Mouse (Mus musculus): ENCODE data around the gene Rhox12. TPM values are rescaled to one million over a fixed set of nuclear protein-coding genes. Genes with fewer than 3 reads are reported as not detected.

Gene Rhox12
- total RNA-seq (2021): not detected in 2 replicates
- long read RNA-seq: 0 reads

GRCm38 (mm10) chrX:38110807-38111206, at the start of gene Rhox12:
TSS of gene Rhox12 (minus strand) at chrX:38110907.
- no peak for DNase-seq

- no peak for DNase-seq
These were observed 48.4 kb upstream of the Rhox12 start for GRCm38 (mm10) chrX:38159097-38159496.

GRCm38 (mm10) chrX:38121478-38121877, 10.8 kb upstream of the Rhox12 start:
- DNase-seq: no peak

- DNase-seq: no peak
These were observed 10.3 kb upstream of the Rhox12 start, which contains the start of gene Rhox13 for GRCm38 (mm10) chrX:38120982-38121381. TSS of gene Rhox13 (plus strand) at chrX:38121219.

- no peak for DNase-seq
These were observed 25.7 kb downstream of the Rhox12 start, which contains the start of gene Rhox11 for GRCm38 (mm10) chrX:38085041-38085440. TSS of gene Rhox11 (minus strand) at chrX:38085141.

GRCm38 (mm10) chrX:38084226-38084625, 26.5 kb downstream of the Rhox12 start:
- peak; percentile 66 for DNase-seq

- no peak for DNase-seq
These were observed 44.5 kb downstream of the Rhox12 start, which contains the start of gene Rhox10 for GRCm38 (mm10) chrX:38066175-38066574. TSS of gene Rhox10 (plus strand) at chrX:38066475.

GRCm38 (mm10) chrX:38061544-38061943, 49.2 kb downstream of the Rhox12 start:
- peak; percentile 12 for DNase-seq

Other genes with a start within 250 kb of the Rhox12 start
- not detected in 2 replicates for gene Rhox8, start 232.0 kb downstream of the Rhox12 start, total RNA-seq (2021)
- not detected in 2 replicates for gene Rhox7b, start 213.7 kb downstream of the Rhox12 start, total RNA-seq (2021)
- gene Rhox9, start 209.1 kb downstream of the Rhox12 start, total RNA-seq (2021): not detected in 2 replicates
- not detected in 2 replicates for gene Btg1-ps1, start 92.1 kb downstream of the Rhox12 start, total RNA-seq (2021)
- gene Btg1-ps2, start 67.8 kb downstream of the Rhox12 start, total RNA-seq (2021): not detected in 2 replicates
- not detected in 2 replicates for gene Rhox10, start 44.4 kb downstream of the Rhox12 start, total RNA-seq (2021)
- gene Rhox11, start 25.8 kb downstream of the Rhox12 start, total RNA-seq (2021): not detected in 2 replicates
- gene Rhox13, start 10.3 kb upstream of the Rhox12 start, total RNA-seq (2021): not detected in 2 replicates
- gene Zbtb33, start 78.9 kb upstream of the Rhox12 start, total RNA-seq (2021): 34.8 and 36.7 TPM in 2 replicates
- gene Tmem255a, start 141.5 kb upstream of the Rhox12 start, total RNA-seq (2021): 12.8 and 13.1 TPM in 2 replicates
- gene Atp1b4, start 205.3 kb upstream of the Rhox12 start, total RNA-seq (2021): not detected in 2 replicates

All from adrenal gland, postnatal 25 days (tissue).